Mouse (Mus musculus) kidney, postnatal 0 days (tissue): Measurements from ENCODE around the gene Ankrd40. TPM values are rescaled to one million over a fixed set of nuclear protein-coding genes. Genes with fewer than 3 reads are reported as not detected.

Source experiments
- ATAC-seq: fragments of 200-750 bp; cut with Nextera tagmentation; replicated peaks from 2 replicates; pipeline ENCODE4 v1.8.0; 2017; ENCODE audit warnings: low read depth, moderate number of reproducible peaks, moderate TSS enrichment, moderate library complexity; ENCODE audit not compliant: low FRiP score
- DNase-seq: peaks from one replicate; pipeline ENCODE4 v3.0.0-alpha.2; 2016; ENCODE audit warnings: low spot score
- H3K27ac ChIP-seq: fragments of 300-500 bp; sonication (generic); 2 replicates; pipeline ENCODE4 v1.5.1; 2014; ENCODE audit warnings: mild to moderate bottlenecking
- H3K27me3 ChIP-seq: fragments of 300-500 bp; sonication (generic); 2 replicates; pipeline ENCODE4 v1.6.1; 2014; ENCODE audit warnings: low read length, mixed read lengths; ENCODE audit not compliant: insufficient read depth
- H3K36me3 ChIP-seq: fragments of 300-500 bp; sonication (generic); 2 replicates; pipeline ENCODE4 v1.6.1; 2014; ENCODE audit warnings: low read length, mixed read lengths; ENCODE audit not compliant: insufficient read depth
- H3K4me1 ChIP-seq: fragments of 300-500 bp; sonication (generic); replicated peaks from 2 replicates; pipeline ENCODE4 v1.6.1; 2014; ENCODE audit warnings: antibody characterized with exemption, low read length, mixed read lengths; ENCODE audit not compliant: insufficient read depth
- H3K4me2 ChIP-seq: fragments of 300-500 bp; sonication (generic); 2 replicates; pipeline ENCODE4 v1.6.1; 2014; ENCODE audit warnings: mild to moderate bottlenecking, low read length, moderate library complexity, mixed read lengths
- H3K4me3 ChIP-seq: fragments of 300-500 bp; sonication (generic); replicated peaks from 2 replicates; pipeline ENCODE4 v1.5.1; 2014; ENCODE audit warnings: low read depth, low read length
- H3K9ac ChIP-seq: fragments of 300-500 bp; sonication (generic); 2 replicates; pipeline ENCODE4 v1.6.1; 2014; ENCODE audit warnings: low read depth, low read length
- H3K9me3 ChIP-seq: fragments of 300-500 bp; sonication (generic); replicated peaks from 2 replicates; pipeline ENCODE4 v1.6.1; 2016; ENCODE audit warnings: low read length, inconsistent platforms, mixed read lengths
- CTCF ChIP-seq: IDR thresholded peaks from 2 replicates; pipeline ENCODE4 v1.5.1; 2016; ENCODE audit warnings: antibody characterized with exemption, low read depth, mild to moderate bottlenecking, moderate library complexity
- WGBS: fragments of 180-500 bp; shearing (Covaris S2); extraction: QIAGEN DNeasy Blood & Tissue Kit; methylation state at CpG from one replicate; pipeline ENCODE4 v1.1.7; 2014; 5-methylcytosine and 5-hydroxymethylcytosine counted together
- polyA plus RNA-seq: library from polyadenylated mRNA; unstranded; fragments of >200 nt; fragmentation: Nextera tagmentation; extraction: Ambion mirVana; gene quantifications from 2 replicates; pipeline ENCODE4 v1.2.1, GENCODE M21; 2015

Ankrd40 gene
- polyA plus RNA-seq, 1 experiment from 2014 or later, result 21.9 TPM

DNA sequence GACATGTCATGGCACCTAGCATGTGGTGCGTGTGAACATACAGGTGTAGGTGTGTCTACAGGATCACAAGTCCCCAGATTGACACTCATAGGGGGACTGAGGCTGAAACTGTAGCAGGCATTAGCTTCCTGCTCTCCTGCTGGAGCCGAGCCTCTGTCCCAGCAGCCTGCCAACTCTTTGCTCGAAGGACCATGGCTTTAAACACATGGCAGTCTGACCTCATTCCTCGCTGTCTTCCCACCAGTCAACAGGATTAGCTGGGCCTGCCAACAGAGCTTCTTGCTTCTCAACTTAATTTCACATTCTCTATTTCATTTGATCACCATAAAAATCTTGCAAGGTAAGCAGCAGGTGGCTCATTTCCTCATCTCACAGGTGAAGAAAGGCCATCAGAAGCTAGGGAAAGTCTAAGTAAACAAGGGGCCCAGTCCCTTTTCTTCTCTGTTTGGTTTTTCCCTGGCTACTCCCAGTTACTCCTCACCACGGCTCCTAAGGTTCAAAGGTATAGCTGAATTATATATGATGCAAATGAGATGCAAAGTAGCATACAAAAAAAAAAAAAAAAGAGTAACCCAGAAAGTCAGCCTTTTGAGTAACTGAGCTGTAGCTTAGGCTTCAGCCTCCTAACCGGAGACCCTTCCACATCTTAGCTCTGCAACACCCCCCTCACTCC is 62.1 kb downstream of the Ankrd40 start:
- Histone ChIP-seq H3K4me2 (no peak overlapping the region), H3K4me1 (peaks cover 28% of the 10 kb centered on the region; the same call in 1 of the 2 replicates), H3K27ac (no peak overlapping the region), H3K4me3 (no peak overlapping the region), H3K9ac (no peak overlapping the region), H3K27me3 (no peaks in the 10 kb centered on the region), H3K36me3 (no peaks in the 10 kb centered on the region), H3K9me3 (no peaks in the 10 kb centered on the region)
- ATAC-seq (no peak), DNase-seq (no peak)
- 52% methylated on average over 6 of the region's 6 CpGs for WGBS
- TF ChIP-seq CTCF, result no peak

DNA sequence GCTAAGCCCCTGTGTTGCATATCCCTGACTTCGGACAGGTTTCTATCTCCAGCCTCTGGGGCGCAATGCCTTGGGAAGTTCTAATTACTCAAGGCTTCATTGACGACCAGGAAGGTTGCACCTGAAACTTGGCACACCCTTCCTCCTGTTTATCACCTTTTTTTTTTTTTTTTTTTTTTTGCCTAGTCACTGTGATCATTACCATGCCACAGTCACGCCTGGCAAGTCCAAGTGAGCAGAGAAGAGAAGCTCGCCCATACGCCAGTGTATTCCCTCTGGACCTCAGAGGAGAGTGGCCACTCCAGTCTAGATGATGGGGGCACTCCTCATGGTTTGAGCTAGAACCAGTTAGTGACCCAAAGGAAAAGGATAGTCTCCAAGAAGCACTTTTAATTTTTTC is 63.0 kb downstream of the Ankrd40 start:
- Histone ChIP-seq H3K4me3 (no peak overlapping the region), H3K9me3 (no peaks in the 10 kb centered on the region), H3K36me3 (no peaks in the 10 kb centered on the region), H3K4me1 (peaks cover 19% of the 10 kb centered on the region; the same call in 1 of the 2 replicates), H3K27me3 (no peaks in the 10 kb centered on the region), H3K9ac (no peak overlapping the region), H3K27ac (no peak overlapping the region), H3K4me2 (no peak overlapping the region)
- TF ChIP-seq CTCF, result no peak
- 77% methylated on average over 6 of the region's 6 CpGs for WGBS
- DNase-seq, result no peak
- ATAC-seq, result no peak

Other genes with a start within 250 kb of the Ankrd40 start
- 55.2 and 56.6 TPM in 2 replicates for gene Tob1, start 116.5 kb upstream of the Ankrd40 start, polyA plus RNA-seq
- 1.0 and 1.2 TPM in 2 replicates for gene Wfikkn2, start 82.0 kb upstream of the Ankrd40 start, polyA plus RNA-seq
- 0.28 and 0.71 TPM in 2 replicates for gene Gm21885, start 46.1 kb upstream of the Ankrd40 start, polyA plus RNA-seq
- 107 and 108 TPM in 2 replicates for gene Luc7l3, start 6.0 kb upstream of the Ankrd40 start, polyA plus RNA-seq
- gene Abcc3, start 65.0 kb downstream of the Ankrd40 start, polyA plus RNA-seq, result 9.1 and 10.5 TPM in 2 replicates
- gene Cacna1g, start 146.2 kb downstream of the Ankrd40 start, polyA plus RNA-seq, result 4.4 and 5.2 TPM in 2 replicates
- 0.40 TPM in 1 of 2 replicates, not detected in the other for gene Spata20, start 158.2 kb downstream of the Ankrd40 start, polyA plus RNA-seq
- 34.7 and 37.5 TPM in 2 replicates for gene Epn3, start 172.0 kb downstream of the Ankrd40 start, polyA plus RNA-seq
- 3.2 and 3.5 TPM in 2 replicates for gene Mycbpap, start 193.7 kb downstream of the Ankrd40 start, polyA plus RNA-seq
- 4.0 and 5.6 TPM in 2 replicates for gene Rsad1, start 221.3 kb downstream of the Ankrd40 start, polyA plus RNA-seq
- gene Chad, start 237.0 kb downstream of the Ankrd40 start, polyA plus RNA-seq, result 0.41 and 0.50 TPM in 2 replicates